Mouse (Mus musculus) kidney, adult 2 months (tissue): ENCODE results near the gene Srcin1.

Source experiments
- CTCF ChIP-seq: fragments of 200-500 bp; conservative IDR thresholded peaks from 2 replicates; pipeline ENCODE4 v1.5.1; 2011; ENCODE audit warnings: low read depth, mild to moderate bottlenecking, control low read depth, low read length, moderate library complexity, mixed read lengths; ENCODE audit not compliant: insufficient read depth, insufficient read length
- POLR2A ChIP-seq: fragments of 200-500 bp; IDR thresholded peaks from one replicate; pipeline ENCODE4 v1.6.1; 2011; ENCODE audit warnings: low read depth, low read length, control low read depth

GRCm38 (mm10) chr11:97594136-97594535 is 18.1 kb upstream of the Srcin1 start:
- no peak for TF ChIP-seq CTCF
- TF ChIP-seq POLR2A: no peak
